ENCODE assay signal across 12 mouse cellular contexts in the genomic region with DNA sequence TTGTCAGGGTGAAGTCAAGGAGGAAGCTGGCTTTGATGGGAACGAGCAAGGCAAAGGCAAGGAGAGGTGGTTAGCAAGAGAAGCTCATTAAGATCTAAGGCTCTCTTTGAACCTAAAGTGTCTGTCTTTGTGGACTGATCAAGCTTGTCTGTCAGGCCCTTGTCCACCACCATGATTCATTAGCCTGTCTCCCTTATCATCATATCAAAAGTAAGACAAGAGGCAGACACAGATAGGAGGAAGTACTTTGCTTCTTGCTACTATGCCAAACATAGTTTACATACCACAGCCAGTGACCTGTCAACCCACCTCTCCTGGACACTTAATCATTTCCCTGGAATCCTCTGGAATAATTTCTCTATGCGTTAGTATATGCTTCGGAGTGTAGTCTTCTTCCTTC.
"Had no signal": no experiment of that assay in that cellular context is flagged by ENCODE, and none has a peak within 500 bp of the region (broad histone marks: within the 10 kb centered on the region; RNA-seq: fewer than 3 reads in every experiment).

No protein-coding gene starts in this region.

- H3K4me2 ChIP-seq: limb, embryonic 12.5 days; liver, embryonic 13.5 days; midbrain, embryonic 13.5 days had no signal

- H3K27me3 ChIP-seq: liver, embryonic 13.5 days; midbrain, embryonic 13.5 days had no signal

- H3K4me3 ChIP-seq: limb, embryonic 12.5 days; liver, embryonic 13.5 days; midbrain, embryonic 13.5 days had no signal

- H3K4me1 ChIP-seq: liver, embryonic 13.5 days; midbrain, embryonic 13.5 days had no signal

- H3K36me3 ChIP-seq: limb, embryonic 12.5 days; liver, embryonic 13.5 days; midbrain, embryonic 13.5 days had no signal

- H3K27ac ChIP-seq: limb, embryonic 12.5 days; liver, embryonic 13.5 days; midbrain, embryonic 13.5 days had no signal

- ATAC-seq: liver, postnatal 0 days; midbrain, embryonic 13.5 days had no signal

- H3K9ac ChIP-seq: limb, embryonic 12.5 days; liver, embryonic 13.5 days; liver, postnatal 0 days; midbrain, embryonic 13.5 days had no signal

- H3K9me3 ChIP-seq: limb, embryonic 12.5 days; liver, embryonic 13.5 days; midbrain, embryonic 13.5 days had no signal

- DNase-seq: kidney, adult 18-20 months; kidney, postnatal 36 days; layer of hippocampus, adult 9-11 months; layer of hippocampus, postnatal 36 days; liver; liver, embryonic 13.5 days; liver, postnatal 0 days; right cerebral cortex, adult 18-20 months; right cerebral cortex, postnatal 25 days; thymus, postnatal 4 days had no signal
